Mouse (Mus musculus) thymus, adult 2 months (tissue): ENCODE measurements at regions not wholly inside any gene's neighbourhood (a gene's known extent, or its start where the extent isn't known, plus 50 kb on each side); places are given as distances from the start of the nearest gene placed in this dataset.

ENCODE experiments used
- CTCF ChIP-seq: fragments of 200-500 bp; IDR thresholded peaks from 2 replicates; pipeline ENCODE4 v1.5.1; 2012; ENCODE audit warnings: mild to moderate bottlenecking, control low read depth, low read length, moderate library complexity, borderline replicate concordance; ENCODE audit not compliant: control insufficient read depth, poor library complexity, insufficient read depth; ENCODE audit errors: extremely low read depth
- POLR2A ChIP-seq: fragments of 200-500 bp; IDR thresholded peaks from 2 replicates; pipeline ENCODE4 v1.6.1; 2012; ENCODE audit warnings: mild to moderate bottlenecking, low read length, control low read depth, moderate library complexity; ENCODE audit not compliant: control insufficient read depth, poor library complexity, insufficient read depth; ENCODE audit errors: extremely low read depth

DNA sequence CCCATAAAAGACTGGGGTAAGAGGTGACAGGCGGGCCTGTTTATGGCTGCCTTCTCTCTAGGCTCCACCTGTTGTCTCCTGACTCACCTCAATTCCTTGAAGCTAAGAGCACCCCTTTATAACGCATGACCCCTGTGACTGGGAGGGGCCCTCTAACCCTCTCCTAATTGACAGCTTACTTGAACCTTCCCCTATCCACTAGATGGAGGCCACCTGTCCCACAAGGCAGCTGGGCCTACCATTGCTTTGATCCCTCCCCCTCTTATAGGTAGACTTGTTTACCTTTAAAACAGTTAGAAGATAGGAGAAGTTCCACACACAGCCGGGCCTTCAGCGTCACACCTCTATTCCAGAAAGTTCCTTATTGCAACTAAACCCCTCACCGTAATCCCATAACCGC, 346.1 kb downstream of the Wdr11 start:
- TF ChIP-seq POLR2A (no peak), CTCF (no peak)
